ENCODE assay signal across 12 mouse cellular contexts in the genomic region with DNA sequence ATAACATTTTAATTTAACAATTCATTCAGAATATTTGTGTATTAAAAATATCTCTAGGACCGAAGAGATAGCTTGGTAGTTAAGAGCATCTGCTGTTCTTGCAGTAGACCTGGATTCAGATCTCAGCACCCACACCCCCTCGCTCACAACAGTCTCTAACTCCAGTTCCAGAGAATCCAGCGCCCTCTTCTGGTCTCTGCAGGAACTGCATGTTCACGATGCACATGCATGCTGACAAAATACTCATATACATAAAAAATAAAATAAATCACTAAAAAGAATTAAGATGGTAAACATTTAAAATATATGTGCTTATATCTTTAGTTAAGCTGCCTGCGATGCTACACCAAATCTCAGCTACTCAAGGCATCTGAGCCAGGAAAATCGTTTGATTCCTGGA. TPM values are rescaled to one million over a fixed set of nuclear protein-coding genes. Genes with fewer than 3 reads are reported as not detected.
A peak's percentile ranks its signal among the peaks of the same experiment; 100 is the strongest.
DNase-seq lines count a peak whose midpoint lies in the region; ATAC-seq and TF ChIP-seq lines count a peak whose summit lies in the region.
"Had no signal": no experiment of that assay in that cellular context is flagged by ENCODE, and none has a peak within 500 bp of the region (broad histone marks: within the 10 kb centered on the region; RNA-seq: fewer than 3 reads in every experiment).

No protein-coding gene starts in this region.

- no peak overlapping the region for H3K27ac ChIP-seq in liver, embryonic 12.5 days
- H3K27ac ChIP-seq in ES-Bruce4 (ENCODE audit: insufficient read depth, low read length) = no peak overlapping the region
- H3K27ac ChIP-seq in limb, embryonic 11.5 days (replicated peaks; ENCODE audit: low read depth, low read length) = no peak overlapping the region
- H3K27ac ChIP-seq: midbrain, embryonic 15.5 days had no signal

- H3K4me3 ChIP-seq in liver, embryonic 12.5 days = no peak overlapping the region
- no peak overlapping the region for H3K4me3 ChIP-seq in ES-Bruce4 (ENCODE audit: low read depth, low read length)
- no peak overlapping the region for H3K4me3 ChIP-seq in limb, embryonic 11.5 days (ENCODE audit: low read depth, low read length)
- H3K4me3 ChIP-seq: midbrain, embryonic 15.5 days had no signal

- peaks cover 69% of the 10 kb centered on the region for H3K27me3 ChIP-seq in liver, embryonic 12.5 days (replicated peaks)
- H3K27me3 ChIP-seq in ES-Bruce4 (ENCODE audit: control insufficient read depth, insufficient read depth, low read length, poor library complexity, severe bottlenecking) = peaks cover 9% of the 10 kb centered on the region
- H3K27me3 ChIP-seq in limb, embryonic 11.5 days (ENCODE audit: control insufficient read depth, insufficient read depth, low read length) = peaks cover 28% of the 10 kb centered on the region

- H3K9me3 ChIP-seq in liver, embryonic 12.5 days (replicated peaks) = no peaks in the 10 kb centered on the region
- no peaks in the 10 kb centered on the region for H3K9me3 ChIP-seq in ES-Bruce4 (replicated peaks; ENCODE audit: control insufficient read depth, insufficient read depth, low read length, poor library complexity, severe bottlenecking)
- H3K9me3 ChIP-seq in limb, embryonic 11.5 days (ENCODE audit: control insufficient read depth, low read length) = no peaks in the 10 kb centered on the region
- H3K9me3 ChIP-seq: midbrain, embryonic 15.5 days had no signal

- H3K9ac ChIP-seq in liver, embryonic 12.5 days = no peak overlapping the region
- H3K9ac ChIP-seq in ES-Bruce4 (ENCODE audit: low read depth, poor library complexity, severe bottlenecking) = no peak overlapping the region
- H3K9ac ChIP-seq in limb, embryonic 11.5 days (ENCODE audit: low read length) = no peak overlapping the region
- H3K9ac ChIP-seq: midbrain, embryonic 15.5 days had no signal

- TF ChIP-seq POLR2A in ES-Bruce4 (IDR thresholded peaks at IDR 0.05; ENCODE audit: insufficient read depth, low read length) = no peak

- H3K4me1 ChIP-seq in liver, embryonic 12.5 days = peaks cover 27% of the 10 kb centered on the region
- H3K4me1 ChIP-seq in ES-Bruce4 (ENCODE audit: control insufficient read depth, insufficient read depth, low read length) = peaks cover 2% of the 10 kb centered on the region
- peaks cover 16% of the 10 kb centered on the region for H3K4me1 ChIP-seq in limb, embryonic 11.5 days (ENCODE audit: control insufficient read depth, insufficient read depth, low read length)

- no peak overlapping the region for H3K4me2 ChIP-seq in liver, embryonic 12.5 days
- no peak overlapping the region for H3K4me2 ChIP-seq in limb, embryonic 11.5 days (ENCODE audit: low read depth, severe bottlenecking)

- intact Hi-C loops in heart, postnatal 36 days (cut with DNase I) = no loop called here

- WGBS in liver, embryonic 12.5 days (ENCODE audit: insufficient replicate concordance) = 62% methylated on average over 6 of the region's 6 CpGs
- 72% methylated on average over 6 of the region's 6 CpGs for whole genome bisulfite sequencing in limb, embryonic 11.5 days

- H3K36me3 ChIP-seq in liver, embryonic 12.5 days = no peaks in the 10 kb centered on the region
- H3K36me3 ChIP-seq in ES-Bruce4 (ENCODE audit: control insufficient read depth, insufficient read depth, low read length, poor library complexity, severe bottlenecking) = no peaks in the 10 kb centered on the region
- H3K36me3 ChIP-seq in limb, embryonic 11.5 days (ENCODE audit: control insufficient read depth, insufficient read depth, low read length) = no peaks in the 10 kb centered on the region
- H3K36me3 ChIP-seq: midbrain, embryonic 15.5 days had no signal

- ATAC-seq in liver, embryonic 12.5 days = no peak
- ATAC-seq in limb, embryonic 11.5 days (ENCODE audit: insufficient number of reproducible peaks, low FRiP score, low TSS enrichment, low read depth) = no peak
- ATAC-seq: forebrain, embryonic 16.5 days; midbrain, embryonic 15.5 days had no signal

- DNase-seq in liver = peak; percentile 40
- peak; percentile 80 for DNase-seq in B cell, adult 2 months
- DNase-seq in limb, embryonic 11.5 days (ENCODE audit: low spot score) = peak; percentile 58
- DNase-seq in urinary bladder, postnatal 4 days (ENCODE audit: low spot score in 2 of 2) = no peak
- no peak for DNase-seq in heart, postnatal 36 days
- DNase-seq: adrenal gland, adult 8-10 months had no signal

- TF ChIP-seq CTCF in ES-Bruce4 (IDR thresholded peaks at IDR 0.05; ENCODE audit: low read depth, low read length) = peak; percentile 66

- no peak for TF ChIP-seq EP300 in ES-Bruce4 (IDR thresholded peaks at IDR 0.05; ENCODE audit: insufficient read depth, low read depth, low read length)

RNA-seq across cellular contexts. Expression of gene Irf5, which starts 1.2 kb away (rescaled TPM):
- polyA plus RNA-seq in liver, embryonic 12.5 days (2016; fragmentation: Nextera tagmentation; extraction: Ambion mirVana) = 5.9 and 7.2 TPM in 2 replicates
- polyA plus RNA-seq in ES-Bruce4 (2011; ENCODE audit: insufficient read depth, insufficient read length, low read depth, missing spikeins) = 2.3 and 2.6 TPM in 2 replicates
- 1.4 and 2.1 TPM in 2 replicates for polyA plus RNA-seq in limb, embryonic 11.5 days (2014; fragmentation: Nextera tagmentation; extraction: Ambion mirVana)
- total RNA-seq in heart, postnatal 36 days (2021) = 1 to 10 TPM; 3.1 to 3.7 TPM

RNA-seq across cellular contexts. Expression of gene Kcp, which starts 17.5 kb away (rescaled TPM):
- 2.8 and 3.2 TPM in 2 replicates for polyA plus RNA-seq in liver, embryonic 12.5 days (2016; fragmentation: Nextera tagmentation; extraction: Ambion mirVana)
- 1.9 and 4.1 TPM in 2 replicates for polyA plus RNA-seq in ES-Bruce4 (2011; ENCODE audit: insufficient read depth, insufficient read length, low read depth, missing spikeins)
- 25.7 and 32.2 TPM in 2 replicates for polyA plus RNA-seq in limb, embryonic 11.5 days (2014; fragmentation: Nextera tagmentation; extraction: Ambion mirVana)
- 1 to 10 TPM; 2.7 to 5.8 TPM for total RNA-seq in heart, postnatal 36 days (2021)

RNA-seq across cellular contexts. Expression of gene Atp6v1fnb, which starts 54.0 kb away (rescaled TPM):
- not detected in 2 replicates for polyA plus RNA-seq in liver, embryonic 12.5 days (2016; fragmentation: Nextera tagmentation; extraction: Ambion mirVana)
- polyA plus RNA-seq in ES-Bruce4 (2011; ENCODE audit: insufficient read depth, insufficient read length, low read depth, missing spikeins) = 0.90 and 1.0 TPM in 2 replicates
- not detected in 2 replicates for polyA plus RNA-seq in limb, embryonic 11.5 days (2014; fragmentation: Nextera tagmentation; extraction: Ambion mirVana)
- total RNA-seq in heart, postnatal 36 days (2021) = not detected
- polyA plus RNA-seq: forebrain, embryonic 16.5 days; heart, embryonic 16.5 days; limb, embryonic 14.5 days had no signal

RNA-seq across cellular contexts. Expression of gene Atp6v1f, which starts 57.7 kb away (rescaled TPM):
- polyA plus RNA-seq in liver, embryonic 12.5 days (2016; fragmentation: Nextera tagmentation; extraction: Ambion mirVana) = 149 and 161 TPM in 2 replicates
- polyA plus RNA-seq in ES-Bruce4 (2011; ENCODE audit: insufficient read depth, insufficient read length, low read depth, missing spikeins) = 142 and 143 TPM in 2 replicates
- polyA plus RNA-seq in limb, embryonic 11.5 days (2014; fragmentation: Nextera tagmentation; extraction: Ambion mirVana) = 182 and 198 TPM in 2 replicates
- total RNA-seq in heart, postnatal 36 days (2021) = 100 to 1,000 TPM; 105 to 107 TPM

Comparison
In these comparisons a context has a peak if more than half of its experiments do, and no peak if none do; other contexts are left out.
1. DNase-seq: peak in liver (single experiment), B cell, adult 2 months (2 of 2) and limb, embryonic 11.5 days (single experiment); none in urinary bladder, postnatal 4 days (0 of 2) and heart, postnatal 36 days (0 of 2).